Mouse (Mus musculus): ENCODE results near the gene Nek5. TPM values are rescaled to one million over a fixed set of nuclear protein-coding genes. Genes with fewer than 3 reads are reported as not detected.
A peak's percentile ranks its signal among the peaks of the same experiment; 100 is the strongest.

The Nek5 gene
- total and polyA plus RNA-seq, 3 experiments = 0.04 TPM; not detected in 2

DNA sequence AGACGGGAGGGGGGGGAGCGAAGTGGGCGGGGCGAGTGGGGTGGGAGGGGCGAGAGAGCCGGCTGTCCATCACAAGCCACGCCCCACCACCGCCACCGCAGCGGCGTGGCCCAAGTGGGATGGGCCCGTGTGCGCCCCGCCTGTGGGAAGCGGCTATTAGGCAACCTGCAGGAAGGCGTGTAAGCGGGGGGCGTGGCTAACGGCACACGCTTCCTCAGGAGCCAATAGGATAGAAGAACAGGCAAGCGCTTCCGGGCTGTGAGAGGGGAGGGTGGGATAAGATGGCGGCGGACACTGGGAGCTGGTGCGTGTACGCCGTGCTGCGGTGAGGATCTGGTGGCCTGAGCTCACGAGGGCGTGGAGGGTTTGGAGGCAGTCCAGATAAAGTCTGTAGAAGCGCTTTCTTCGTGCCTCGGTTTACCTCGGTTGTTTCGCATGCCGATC lies 64.4 kb downstream of the Nek5 start, which contains the start of gene Alg11:
Gene Alg11, plus strand, starts transcription at position 276 of the 444 bp plus-strand sequence.
- Histone ChIP-seq H3K36me3 (ENCODE audit: control insufficient read depth in 1 of 2, insufficient read depth in 2 of 2, low read length in 2 of 2) (peaks cover 16 to 35% of the 10 kb centered on the region in 2 experiments), H3K9me3 (replicated peaks; ENCODE audit: insufficient read depth, low read length) (no peaks in the 10 kb centered on the region), H3K27ac (ENCODE audit: control insufficient read depth, low read depth, low read length) (peak within 1 kb of the TSS; percentile 99), H3K9ac (ENCODE audit: control insufficient read depth, low read depth, low read length, poor library complexity, severe bottlenecking) (peak within 1 kb of the TSS; percentile 80), H3K27me3 (ENCODE audit: control insufficient read depth in 1 of 2, insufficient read depth in 2 of 2, low read length in 2 of 2) (no peaks in the 10 kb centered on the region), H3K79me2 (ENCODE audit: control insufficient read depth, insufficient read depth, low read length, poor library complexity) (peaks cover 66% of the 10 kb centered on the region), H3K4me3 (ENCODE audit: control insufficient read depth in 1 of 2, insufficient read depth in 1 of 2, low read depth in 2 of 2, low read length in 2 of 2) (peak within 1 kb of the TSS; percentile 96 to 98), H3K4me1 (ENCODE audit: control insufficient read depth in 1 of 2, insufficient read depth in 2 of 2, low read length in 2 of 2) (peaks cover 11 to 22% of the 10 kb centered on the region in 2 experiments)
- peak; percentile 99 for DNase-seq (ENCODE audit: low read depth, low spot score)
- TF ChIP-seq GABPA (IDR thresholded peaks at IDR 0.05; ENCODE audit: low read depth, low read length) = no peak
- no peak for TF ChIP-seq GATA1 (IDR thresholded peaks at IDR 0.05; ENCODE audit: low read depth, low read length)
- peak; percentile 80 for TF ChIP-seq POLR2AphosphoS2 (IDR thresholded peaks at IDR 0.05; ENCODE audit: low read length)
- no peak for TF ChIP-seq UBTF (IDR thresholded peaks at IDR 0.05; ENCODE audit: borderline replicate concordance, insufficient read depth, low read depth, low read length)
- peak; percentile 50 for TF ChIP-seq USF1 (IDR thresholded peaks at IDR 0.05; ENCODE audit: low read depth, low read length)
- TF ChIP-seq TAL1 (IDR thresholded peaks at IDR 0.05; ENCODE audit: low read length) = no peak
- TF ChIP-seq MAX (IDR thresholded peaks at IDR 0.05; ENCODE audit: low read length) = peak; percentile 85
- TF ChIP-seq ETS1 (IDR thresholded peaks at IDR 0.05; ENCODE audit: low read depth, low read length) = no peak
- TF ChIP-seq CHD2 (IDR thresholded peaks at IDR 0.05; ENCODE audit: low read length) = peak; percentile 42; the same call in 1 of the 2 replicates
- no peak for TF ChIP-seq JUND (IDR thresholded peaks at IDR 0.05; ENCODE audit: low read depth, low read length)
- no peak for TF ChIP-seq RAD21 (IDR thresholded peaks at IDR 0.05; ENCODE audit: low read depth, low read length)
- no peak for TF ChIP-seq E2F4 (IDR thresholded peaks at IDR 0.05; ENCODE audit: borderline replicate concordance, low read depth, low read length)
- TF ChIP-seq CHD1 (IDR thresholded peaks at IDR 0.05; ENCODE audit: low read depth, low read length) = no peak
- TF ChIP-seq POLR2A (IDR thresholded peaks at IDR 0.05; ENCODE audit: control insufficient read depth in 1 of 2, insufficient read depth in 1 of 2, low read depth in 1 of 2, low read length in 2 of 2, poor library complexity in 1 of 2) = peak; percentile 70 to 91
- TF ChIP-seq TBP (IDR thresholded peaks at IDR 0.05; ENCODE audit: low read depth, low read length) = peak; percentile 85
- no peak for TF ChIP-seq USF2 (IDR thresholded peaks at IDR 0.05; ENCODE audit: borderline replicate concordance in 1 of 2, insufficient read depth in 1 of 2, low read depth in 1 of 2, low read length in 2 of 2)
- TF ChIP-seq CTCF (IDR thresholded peaks at IDR 0.05 in 2 of 3, conservative IDR thresholded peaks at IDR 0.05 in 1 of 3; ENCODE audit: control insufficient read depth in 1 of 3, insufficient read depth in 1 of 3, low read depth in 2 of 3, low read length in 3 of 3, poor library complexity in 1 of 3, severe bottlenecking in 1 of 3) = no peak
- peak; percentile 50; the same call in 1 of the 2 replicates for TF ChIP-seq ZMIZ1 (IDR thresholded peaks at IDR 0.05; ENCODE audit: low read depth, low read length)
- TF ChIP-seq NRF1 (IDR thresholded peaks at IDR 0.05; ENCODE audit: insufficient read depth, low read depth, low read length, poor library complexity, severe bottlenecking) = 0 out of 2 replicates have a peak, but pooled peaks have one; percentile 10
- TF ChIP-seq HCFC1 (IDR thresholded peaks at IDR 0.05; ENCODE audit: low read depth, low read length) = peak; percentile 87
- no peak for TF ChIP-seq POLR2AphosphoS5 (IDR thresholded peaks at IDR 0.05; ENCODE audit: borderline replicate concordance, low read depth, low read length)
- peak; percentile 96 for TF ChIP-seq MXI1 (IDR thresholded peaks at IDR 0.05; ENCODE audit: low read depth, low read length)
- TF ChIP-seq SIN3A (IDR thresholded peaks at IDR 0.05; ENCODE audit: low read length) = peak; percentile 95
- peak; percentile 59 for TF ChIP-seq TCF12 (IDR thresholded peaks at IDR 0.05; ENCODE audit: low read depth, low read length)
- TF ChIP-seq ZNF384 (IDR thresholded peaks at IDR 0.05; ENCODE audit: low read depth, low read length) = no peak
- TF ChIP-seq MYC (IDR thresholded peaks at IDR 0.05; ENCODE audit: low read depth, low read length) = peak; percentile 90
- TF ChIP-seq NELFE (IDR thresholded peaks at IDR 0.05; ENCODE audit: low read depth, low read length) = peak; percentile 81
- TF ChIP-seq ELF1 (IDR thresholded peaks at IDR 0.05; ENCODE audit: low read depth, low read length) = peak; percentile 91
- 0 out of 2 replicates have a peak, but pooled peaks have one; percentile 40 for TF ChIP-seq MEF2A (IDR thresholded peaks at IDR 0.05; ENCODE audit: extremely low read depth, insufficient replicate concordance, low read depth, low read length, poor library complexity, severe bottlenecking)
- TF ChIP-seq ZC3H11A (IDR thresholded peaks at IDR 0.05; ENCODE audit: low read depth, low read length) = no peak
- peak; percentile 82 for TF ChIP-seq MYB (IDR thresholded peaks at IDR 0.05; ENCODE audit: low read depth, low read length)
- peak; percentile 60; the same call in 1 of the 2 replicates for TF ChIP-seq KAT2A (conservative IDR thresholded peaks at IDR 0.05; ENCODE audit: low read depth, low read length)
- TF ChIP-seq MAFK (IDR thresholded peaks at IDR 0.05; ENCODE audit: borderline replicate concordance, low read depth, low read length) = no peak
- TF ChIP-seq MAZ (IDR thresholded peaks at IDR 0.05; ENCODE audit: low read depth, low read length) = 0 out of 2 replicates have a peak, but pooled peaks have one; percentile 58
- no peak for TF ChIP-seq BHLHE40 (IDR thresholded peaks at IDR 0.05; ENCODE audit: borderline replicate concordance, low read depth, low read length)
- TF ChIP-seq RCOR1 (IDR thresholded peaks at IDR 0.05; ENCODE audit: low read depth, low read length) = no peak
- TF ChIP-seq SMC3 (IDR thresholded peaks at IDR 0.05; ENCODE audit: low read depth, low read length) = no peak

All from MEL (cell line).